Mouse (Mus musculus): Measurements from ENCODE around the gene Polq. TPM values are rescaled to one million over a fixed set of nuclear protein-coding genes. Genes with fewer than 3 reads are reported as not detected.
A peak's percentile ranks its signal among the peaks of the same experiment; 100 is the strongest.
"Not testable (repeated sequence)": the region's sequence is repeated elsewhere in the genome, so short reads cannot be mapped to it uniquely, and the experiment has no call there.

Gene Polq
- polyA plus RNA-seq, 1 experiment from 2014 or later, result 6.7 TPM

DNA sequence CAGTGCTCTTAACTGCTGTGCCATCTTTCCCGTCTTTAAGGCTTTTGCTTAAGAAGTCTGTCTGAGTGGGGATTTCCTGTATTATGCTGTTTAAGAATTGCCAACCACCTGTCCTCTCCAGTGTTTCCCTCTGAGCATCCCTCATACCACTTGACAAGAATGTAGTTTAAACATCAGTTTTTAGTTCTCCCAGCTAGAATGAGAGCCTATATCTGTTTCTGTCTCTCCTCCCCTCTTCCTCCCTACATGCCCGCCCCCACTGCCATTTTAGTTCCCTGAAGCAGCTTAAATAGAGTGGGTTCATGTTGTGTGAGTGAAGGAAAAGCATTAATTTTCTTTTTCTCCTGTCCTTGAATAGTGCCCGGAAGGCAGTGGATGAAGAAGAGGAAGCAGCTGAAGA lies 48.0 kb downstream of the Polq start:
- ATAC-seq (ENCODE audit: insufficient read depth, low FRiP score), result no peak
- no peak overlapping the region for H3K27ac ChIP-seq (ENCODE audit: low read length)
- 78% methylated on average over 3 of the region's 3 CpGs for WGBS
- H3K9ac ChIP-seq (ENCODE audit: low read length), result no peak overlapping the region
- no peaks in the 10 kb centered on the region for H3K9me3 ChIP-seq (replicated peaks; ENCODE audit: control insufficient read depth, low read length)
- H3K4me3 ChIP-seq (replicated peaks; ENCODE audit: low read length), result no peak overlapping the region
- no peak overlapping the region for H3K4me2 ChIP-seq (ENCODE audit: low read depth, low read length)
- H3K27me3 ChIP-seq (ENCODE audit: control insufficient read depth, insufficient read depth, low read length), result no peaks in the 10 kb centered on the region
- peaks cover 24% of the 10 kb centered on the region for H3K36me3 ChIP-seq (ENCODE audit: control insufficient read depth, insufficient read depth, low read length)
- no peaks in the 10 kb centered on the region for H3K4me1 ChIP-seq (ENCODE audit: control insufficient read depth, insufficient read depth, low read length)

DNA sequence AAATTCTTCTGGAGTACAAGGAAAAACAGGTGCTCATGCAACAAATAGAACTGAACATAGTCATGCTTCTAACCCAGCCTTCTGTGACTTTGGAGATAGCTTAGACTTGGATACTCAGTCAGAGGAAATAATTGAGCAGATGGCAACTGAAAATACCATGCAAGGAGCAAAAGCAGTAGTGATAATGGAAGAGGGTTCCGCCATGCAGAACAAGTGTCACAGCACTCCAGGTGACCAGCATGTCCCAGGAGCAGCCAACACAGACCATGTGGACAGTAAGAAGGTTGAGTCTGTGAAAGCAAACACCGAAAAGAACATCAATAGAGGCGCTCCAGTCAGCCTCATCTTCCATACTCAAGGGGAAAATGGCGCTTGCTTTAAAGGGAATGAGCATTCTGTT lies 49.7 kb downstream of the Polq start:
- H3K4me3 ChIP-seq (replicated peaks; ENCODE audit: low read length), result no peak overlapping the region
- H3K27me3 ChIP-seq (ENCODE audit: control insufficient read depth, insufficient read depth, low read length), result no peaks in the 10 kb centered on the region
- no peak overlapping the region for H3K4me2 ChIP-seq (ENCODE audit: low read depth, low read length)
- H3K9ac ChIP-seq (ENCODE audit: low read length), result no peak overlapping the region
- H3K27ac ChIP-seq (ENCODE audit: low read length), result no peak overlapping the region
- H3K36me3 ChIP-seq (ENCODE audit: control insufficient read depth, insufficient read depth, low read length), result peaks cover 24% of the 10 kb centered on the region
- ATAC-seq (ENCODE audit: insufficient read depth, low FRiP score), result no peak
- no peaks in the 10 kb centered on the region for H3K4me1 ChIP-seq (ENCODE audit: control insufficient read depth, insufficient read depth, low read length)
- no peaks in the 10 kb centered on the region for H3K9me3 ChIP-seq (replicated peaks; ENCODE audit: control insufficient read depth, low read length)
- WGBS, result 96% methylated on average over 4 of the region's 4 CpGs

DNA sequence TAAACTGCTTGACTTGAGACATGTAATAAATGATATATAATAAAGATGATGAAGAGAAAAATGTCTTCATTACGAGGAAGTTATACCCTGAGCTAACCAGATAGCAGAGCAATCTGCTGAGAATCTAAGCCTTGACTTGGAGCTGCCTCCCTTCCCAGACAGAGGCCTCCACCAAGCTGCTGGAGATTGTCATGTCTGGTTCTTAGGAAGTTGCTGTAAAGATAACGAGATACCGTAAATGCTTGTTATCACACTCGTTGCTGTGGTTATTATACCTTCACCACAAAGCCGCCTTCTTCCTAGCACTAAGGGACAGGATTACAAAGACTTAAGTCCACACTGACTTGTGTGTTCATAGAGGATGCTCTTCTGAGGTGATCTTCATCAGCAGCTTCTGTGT lies 60.8 kb downstream of the Polq start:
- no peak overlapping the region for H3K9ac ChIP-seq (ENCODE audit: low read length)
- no peak overlapping the region for H3K4me3 ChIP-seq (replicated peaks; ENCODE audit: low read length)
- no peak for ATAC-seq (ENCODE audit: insufficient read depth, low FRiP score)
- H3K36me3 ChIP-seq (ENCODE audit: control insufficient read depth, insufficient read depth, low read length), result 0 out of 2 replicates have a peak, but pooled peaks cover 2% of the 10 kb centered on the region
- H3K27me3 ChIP-seq (ENCODE audit: control insufficient read depth, insufficient read depth, low read length), result no peaks in the 10 kb centered on the region
- H3K9me3 ChIP-seq (replicated peaks; ENCODE audit: control insufficient read depth, low read length), result no peaks in the 10 kb centered on the region
- no peak overlapping the region for H3K4me2 ChIP-seq (ENCODE audit: low read depth, low read length)
- 86% methylated on average over 5 of the region's 5 CpGs for WGBS
- H3K27ac ChIP-seq (ENCODE audit: low read length), result no peak overlapping the region
- no peaks in the 10 kb centered on the region for H3K4me1 ChIP-seq (ENCODE audit: control insufficient read depth, insufficient read depth, low read length)

DNA sequence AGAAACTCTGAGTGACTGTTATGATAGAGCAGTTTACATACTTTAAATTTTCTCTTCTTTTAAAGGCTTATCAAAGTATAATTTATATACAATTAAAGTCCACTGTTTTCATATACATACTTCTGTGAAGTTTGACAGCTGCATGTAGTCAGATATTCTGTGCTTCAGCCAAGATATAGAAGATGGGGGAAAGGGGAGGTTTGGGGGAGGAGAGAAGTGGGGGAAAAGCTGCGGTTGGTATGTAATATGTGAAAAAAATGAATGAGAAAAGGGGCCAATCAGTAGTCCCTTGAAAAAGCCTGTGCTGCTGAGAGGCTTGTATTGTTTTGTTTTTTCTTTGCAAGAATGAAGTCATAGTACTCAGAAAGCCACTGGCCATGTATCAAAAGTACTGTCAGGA lies 78.1 kb downstream of the Polq start:
- ATAC-seq (ENCODE audit: insufficient read depth, low FRiP score), result peak; percentile 44; the same call in 1 of the 2 replicates
- no peaks in the 10 kb centered on the region; the same call in 1 of the 2 replicates for H3K36me3 ChIP-seq (ENCODE audit: control insufficient read depth, insufficient read depth, low read length)

DNA sequence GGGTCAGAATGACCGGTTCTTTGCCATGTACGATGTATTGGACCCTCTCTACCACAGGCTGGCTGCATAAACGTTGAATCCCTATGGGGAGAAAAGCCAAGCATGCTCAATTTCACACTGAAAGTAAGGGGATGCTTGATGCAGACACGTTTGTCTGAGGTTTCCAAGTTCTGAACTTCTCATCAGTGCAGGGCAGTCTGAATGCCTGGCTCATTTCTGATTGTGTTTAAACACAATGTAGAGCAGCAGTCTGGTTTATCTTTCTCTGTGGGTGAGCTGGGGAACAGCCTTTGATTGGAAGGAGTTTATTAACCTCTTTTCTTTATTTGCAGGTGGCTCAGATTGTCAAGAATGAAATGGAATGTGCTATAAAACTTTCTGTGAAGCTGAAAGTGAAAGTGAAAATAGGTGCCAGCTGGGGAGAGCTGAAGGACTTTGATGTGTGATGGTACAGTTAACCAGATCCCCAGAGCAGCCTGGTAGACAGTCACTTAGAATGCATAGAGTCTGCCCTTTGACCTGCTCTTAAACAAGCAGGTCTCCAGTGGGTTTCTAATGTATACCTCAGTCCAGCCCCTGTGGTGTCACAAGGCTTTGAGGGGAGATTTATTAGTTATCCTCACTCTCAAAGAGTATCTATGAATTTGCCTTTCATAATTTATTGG lies 82.7 kb downstream of the Polq start:
- 66% methylated on average over 4 of the region's 4 CpGs for WGBS
- no peaks in the 10 kb centered on the region for H3K9me3 ChIP-seq (replicated peaks; ENCODE audit: control insufficient read depth, low read length)
- H3K4me3 ChIP-seq (replicated peaks; ENCODE audit: low read length), result no peak overlapping the region
- H3K27ac ChIP-seq (ENCODE audit: low read length), result no peak overlapping the region
- no peak overlapping the region for H3K4me2 ChIP-seq (ENCODE audit: low read depth, low read length)
- no peaks in the 10 kb centered on the region for H3K36me3 ChIP-seq (ENCODE audit: control insufficient read depth, insufficient read depth, low read length)
- H3K27me3 ChIP-seq (ENCODE audit: control insufficient read depth, insufficient read depth, low read length), result no peaks in the 10 kb centered on the region
- H3K9ac ChIP-seq (ENCODE audit: low read length), result no peak overlapping the region
- no peaks in the 10 kb centered on the region for H3K4me1 ChIP-seq (ENCODE audit: control insufficient read depth, insufficient read depth, low read length)
- ATAC-seq (ENCODE audit: insufficient read depth, low FRiP score), result no peak

More for the DNA sequence above, 78.1 kb downstream of the Polq start:
- Histone ChIP-seq H3K4me3 (replicated peaks; ENCODE audit: low read length) (no peak overlapping the region), H3K9me3 (replicated peaks; ENCODE audit: control insufficient read depth, low read length) (no peaks in the 10 kb centered on the region), H3K27me3 (ENCODE audit: control insufficient read depth, insufficient read depth, low read length) (no peaks in the 10 kb centered on the region), H3K4me2 (ENCODE audit: low read depth, low read length) (no peak overlapping the region), H3K27ac (ENCODE audit: low read length) (peak overlapping the region; percentile 48), H3K9ac (ENCODE audit: low read length) (no peak overlapping the region), H3K4me1 (ENCODE audit: control insufficient read depth, insufficient read depth, low read length) (no peaks in the 10 kb centered on the region)
- 41% methylated on average over 1 of the region's 1 CpGs for whole genome bisulfite sequencing

DNA sequence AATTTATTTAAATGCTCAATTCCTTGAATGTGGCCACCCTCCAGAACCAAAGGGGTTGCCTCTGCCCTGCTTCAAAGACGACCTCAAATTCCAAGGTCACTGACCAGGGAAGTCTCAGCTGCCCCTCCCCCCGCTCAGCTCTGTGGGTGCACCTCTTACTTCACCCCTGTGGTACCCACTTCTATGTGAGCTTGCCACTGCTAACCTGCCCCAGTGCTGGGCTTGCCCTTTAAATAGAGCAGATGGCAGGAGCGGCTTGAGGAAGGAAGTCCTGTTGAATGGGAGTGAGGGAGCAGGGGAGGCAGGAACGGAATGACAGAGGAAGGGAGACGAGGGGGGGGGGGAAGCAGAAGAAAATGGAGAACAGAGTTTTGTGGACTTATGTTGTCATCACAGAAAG lies 97.2 kb downstream of the Polq start:
- H3K27me3 ChIP-seq (ENCODE audit: control insufficient read depth, insufficient read depth, low read length), result no peaks in the 10 kb centered on the region
- H3K9ac ChIP-seq (ENCODE audit: low read length), result no peak overlapping the region
- no peak for ATAC-seq (ENCODE audit: insufficient read depth, low FRiP score)
- H3K27ac ChIP-seq (ENCODE audit: low read length), result no peak overlapping the region
- no peak overlapping the region for H3K4me3 ChIP-seq (replicated peaks; ENCODE audit: low read length)
- no peaks in the 10 kb centered on the region for H3K9me3 ChIP-seq (replicated peaks; ENCODE audit: control insufficient read depth, low read length)
- H3K36me3 ChIP-seq (ENCODE audit: control insufficient read depth, insufficient read depth, low read length), result no peaks in the 10 kb centered on the region
- WGBS, result 33% methylated on average over 5 of the region's 5 CpGs
- no peaks in the 10 kb centered on the region for H3K4me1 ChIP-seq (ENCODE audit: control insufficient read depth, insufficient read depth, low read length)
- no peak overlapping the region for H3K4me2 ChIP-seq (ENCODE audit: low read depth, low read length)

DNA sequence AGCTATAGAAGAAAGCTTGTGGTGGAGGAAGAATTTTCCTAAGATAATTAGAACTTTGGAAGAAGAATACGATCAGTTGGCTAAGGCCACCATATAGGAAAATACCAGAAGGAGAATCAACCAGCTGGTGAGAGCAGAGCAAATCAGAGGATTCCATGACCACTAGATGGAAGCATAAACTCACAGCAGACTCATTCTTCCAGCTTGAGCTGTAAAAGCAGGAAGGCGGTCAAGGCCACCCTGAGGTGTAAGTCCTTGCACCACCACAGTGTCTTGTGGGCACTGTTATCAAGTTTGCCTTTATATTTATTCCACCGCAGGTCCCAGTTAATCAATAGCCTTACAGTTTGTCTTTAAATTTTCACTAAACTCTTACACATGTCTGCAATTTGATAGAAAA lies 97.7 kb downstream of the Polq start:
- Histone ChIP-seq H3K27me3 (ENCODE audit: control insufficient read depth, insufficient read depth, low read length) (no peaks in the 10 kb centered on the region), H3K27ac (ENCODE audit: low read length) (no peak overlapping the region), H3K9me3 (replicated peaks; ENCODE audit: control insufficient read depth, low read length) (no peaks in the 10 kb centered on the region), H3K4me1 (ENCODE audit: control insufficient read depth, insufficient read depth, low read length) (no peaks in the 10 kb centered on the region), H3K4me2 (ENCODE audit: low read depth, low read length) (no peak overlapping the region), H3K36me3 (ENCODE audit: control insufficient read depth, insufficient read depth, low read length) (no peaks in the 10 kb centered on the region), H3K4me3 (replicated peaks; ENCODE audit: low read length) (no peak overlapping the region), H3K9ac (ENCODE audit: low read length) (no peak overlapping the region)
- peak; percentile 82; the same call in 1 of the 2 replicates for ATAC-seq (ENCODE audit: insufficient read depth, low FRiP score)
- WGBS, result 25% methylated on average over 3 of the region's 3 CpGs

DNA sequence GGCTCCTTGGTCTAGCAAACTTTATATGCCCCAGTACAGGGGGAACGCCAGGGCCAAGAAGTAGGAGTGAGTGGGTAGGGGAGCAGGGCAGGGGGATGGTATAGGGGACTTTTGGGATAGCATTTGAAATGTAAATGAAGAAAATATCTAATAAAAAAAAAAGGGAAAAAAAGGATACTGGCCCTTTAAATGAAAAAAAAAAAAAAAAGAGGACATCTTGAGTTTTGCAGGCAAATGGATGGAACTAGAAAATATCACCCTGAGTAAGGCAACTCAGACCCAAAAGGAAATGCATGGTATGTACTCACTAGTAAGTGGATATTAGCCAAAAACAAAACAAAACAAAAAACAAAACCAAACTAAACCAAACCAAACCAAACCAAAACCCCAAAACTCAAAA lies 113.6 kb downstream of the Polq start:
- H3K4me2 ChIP-seq (ENCODE audit: low read depth, low read length); H3K4me1 ChIP-seq (ENCODE audit: control insufficient read depth, insufficient read depth, low read length); H3K9ac ChIP-seq (ENCODE audit: low read length); ATAC-seq (ENCODE audit: insufficient read depth, low FRiP score); H3K36me3 ChIP-seq (ENCODE audit: control insufficient read depth, insufficient read depth, low read length); H3K27ac ChIP-seq (ENCODE audit: low read length); H3K4me3 ChIP-seq (replicated peaks; ENCODE audit: low read length); H3K9me3 ChIP-seq (replicated peaks; ENCODE audit: control insufficient read depth, low read length); H3K27me3 ChIP-seq (ENCODE audit: control insufficient read depth, insufficient read depth, low read length): not testable (repeated sequence)
- 86% methylated on average over 1 of the region's 1 CpGs for WGBS
